Mouse (Mus musculus) T-helper 17 cell (primary cell): Measurements from ENCODE around the gene Nr4a3.

Experiments used
- in situ Hi-C, 2 experiments: fragments of 300-600 bp; cut with MboI, MseI; formaldehyde crosslinking; loops; 1 replicate in 1 of 2; 2 replicates in 1 of 2; pipeline ENCODE4 v1.15.1; 2025; ENCODE audit warnings: high pct_unique_total_duplicates in 2 of 2

Gene Nr4a3

DNA sequence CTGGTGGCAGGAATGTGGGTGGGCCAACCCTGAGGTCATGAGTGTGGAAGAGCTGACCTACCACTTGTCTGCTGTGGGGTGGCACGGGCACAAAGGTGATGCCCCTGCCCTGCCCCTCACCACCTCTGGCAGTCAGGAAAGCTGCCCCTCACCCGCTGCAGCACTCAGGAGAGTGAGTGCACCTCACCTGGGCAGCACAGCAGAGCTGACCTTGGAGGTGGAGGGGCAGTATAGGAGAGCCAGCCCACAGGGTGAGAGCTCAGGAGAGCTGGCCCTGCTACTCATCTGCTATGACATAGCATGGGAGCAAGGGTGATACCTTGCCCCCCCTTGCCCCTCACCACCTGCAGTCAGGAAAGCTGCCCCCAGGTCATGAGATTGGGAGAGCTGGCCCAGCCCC, 57.0 kb downstream of the Nr4a3 start:
- in situ Hi-C loops = loop anchor here in 1 of 2 experiments (10.0 kb wide), 1 partner anchor 1317 kb away; no protein-coding TSS in a partner anchor

DNA sequence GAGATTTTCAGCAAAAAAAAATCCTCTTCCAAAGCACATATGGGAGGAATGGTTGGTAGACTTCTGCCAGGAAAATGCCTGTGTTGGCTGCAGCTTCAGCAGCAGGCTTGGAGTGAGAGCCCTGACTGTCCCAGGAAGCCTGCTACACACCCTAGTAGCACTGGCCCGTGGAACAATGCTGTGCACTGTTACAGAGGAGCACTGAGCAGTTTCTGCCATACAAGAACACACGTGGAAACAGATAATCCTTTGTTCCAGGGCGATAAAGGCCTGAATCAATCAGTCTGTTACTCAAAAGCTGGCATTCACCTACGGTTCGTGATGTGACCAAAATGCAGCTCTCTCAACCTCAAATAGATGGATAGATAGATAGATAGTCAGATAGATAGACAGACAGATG, 60.4 kb downstream of the Nr4a3 start:
- in situ Hi-C loops = loop anchor here in 1 of 2 experiments (10.0 kb wide), 1 partner anchor 1321 kb away; no protein-coding TSS in a partner anchor

DNA sequence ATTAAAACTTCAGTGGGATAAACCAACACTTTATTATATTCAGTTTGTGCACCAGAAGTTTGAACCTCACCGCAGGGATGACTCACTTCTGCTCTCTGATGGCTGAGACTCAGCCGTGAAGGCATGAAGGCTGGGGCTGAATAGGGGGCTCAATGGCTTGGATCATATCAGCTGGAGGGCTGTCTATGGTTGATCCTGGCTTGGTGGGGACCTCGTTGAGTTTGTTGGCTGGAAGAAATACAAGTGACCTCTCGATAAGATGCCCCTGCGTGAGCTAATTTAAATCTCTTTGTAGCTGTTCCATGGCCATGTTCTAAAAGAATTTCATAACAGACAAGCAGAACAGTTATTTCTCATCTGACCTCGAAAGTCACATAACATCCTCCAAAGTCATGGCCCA, 62.1 kb downstream of the Nr4a3 start:
- in situ Hi-C loops = loop anchor here in 1 of 2 experiments (10.0 kb wide), 1 partner anchor 1322 kb away; no protein-coding TSS in a partner anchor

DNA sequence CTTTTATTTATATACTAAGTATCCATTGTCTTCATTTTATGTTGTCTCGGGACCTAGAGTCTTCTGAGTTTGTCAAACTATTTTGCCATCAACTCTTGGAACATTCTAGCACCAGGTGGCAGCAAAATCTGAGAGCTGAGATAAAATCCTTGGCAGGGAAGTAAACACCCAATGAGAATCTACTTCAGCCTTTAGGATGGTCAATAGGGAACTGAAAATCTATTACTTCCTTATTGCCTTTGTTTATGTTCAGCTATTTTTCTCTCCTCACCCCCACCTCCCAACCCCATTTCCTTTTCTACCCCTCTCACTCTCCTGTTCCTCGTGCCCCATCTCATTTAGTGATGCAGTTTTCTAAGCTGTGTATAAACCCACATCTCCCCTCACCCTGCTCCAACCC, 63.6 kb downstream of the Nr4a3 start:
- in situ Hi-C loops = loop anchor here in 1 of 2 experiments (10.0 kb wide), 1 partner anchor 1324 kb away; no protein-coding TSS in a partner anchor

DNA sequence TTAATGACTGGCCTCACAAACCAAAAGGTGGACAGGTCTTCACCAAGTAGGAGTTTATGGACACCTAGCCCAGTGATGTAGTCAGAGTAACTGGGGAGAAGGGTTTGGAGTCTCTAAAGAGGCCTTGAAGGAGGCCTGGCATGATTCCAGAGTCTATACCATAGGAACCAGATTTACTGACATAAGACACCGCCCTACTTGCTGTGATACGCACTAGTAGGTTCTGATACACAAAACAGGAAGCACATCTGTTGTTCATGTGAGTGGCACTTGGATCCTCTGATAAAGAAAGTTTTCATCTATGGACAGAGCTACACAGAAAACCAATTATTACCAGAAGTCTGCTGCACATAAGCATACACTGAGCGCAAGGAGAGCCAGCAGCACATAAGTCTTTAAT, 65.4 kb downstream of the Nr4a3 start:
- in situ Hi-C loops = no loop called here

DNA sequence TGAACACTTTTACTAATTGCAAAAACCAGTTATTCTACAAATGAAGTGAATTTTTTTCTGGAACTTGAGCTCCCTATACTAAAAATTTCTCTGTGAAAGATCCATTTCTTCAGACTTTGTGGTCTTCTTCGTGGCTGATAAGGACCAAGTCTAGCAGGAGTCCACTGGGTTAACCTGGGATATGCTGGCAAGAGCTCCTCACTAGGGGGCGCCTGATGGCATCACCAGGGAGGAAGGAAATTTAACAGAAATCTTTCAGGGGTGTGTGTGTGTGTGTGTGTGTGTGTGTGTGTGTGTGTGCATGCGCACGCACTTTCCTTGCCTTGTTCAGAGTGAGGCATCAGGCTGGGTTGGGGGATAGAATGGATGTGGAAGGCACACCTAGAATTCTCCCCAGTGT, 71.2 kb downstream of the Nr4a3 start:
- in situ Hi-C loops = loop anchor here in 1 of 2 experiments (5.0 kb wide), 1 partner anchor 291 kb away; no protein-coding TSS in a partner anchor

DNA sequence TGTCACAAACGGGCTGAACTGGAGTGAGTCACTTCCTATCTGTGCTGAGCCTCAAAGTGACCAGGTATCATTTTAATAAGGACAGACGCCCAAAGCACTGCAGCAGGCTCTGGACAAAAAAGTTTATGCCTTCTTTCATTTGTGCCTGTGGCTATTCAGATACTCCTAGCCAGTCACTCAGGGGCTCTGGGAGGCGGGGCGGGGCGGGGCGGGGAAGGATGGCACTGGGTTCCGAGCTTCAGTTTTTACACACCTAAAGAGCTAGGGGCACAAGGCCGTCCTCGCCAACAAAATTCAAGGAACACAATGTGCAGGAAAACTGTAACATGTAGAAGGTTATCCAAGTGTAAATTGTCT, 79.4 kb downstream of the Nr4a3 start:
- in situ Hi-C loops = no loop called here

DNA sequence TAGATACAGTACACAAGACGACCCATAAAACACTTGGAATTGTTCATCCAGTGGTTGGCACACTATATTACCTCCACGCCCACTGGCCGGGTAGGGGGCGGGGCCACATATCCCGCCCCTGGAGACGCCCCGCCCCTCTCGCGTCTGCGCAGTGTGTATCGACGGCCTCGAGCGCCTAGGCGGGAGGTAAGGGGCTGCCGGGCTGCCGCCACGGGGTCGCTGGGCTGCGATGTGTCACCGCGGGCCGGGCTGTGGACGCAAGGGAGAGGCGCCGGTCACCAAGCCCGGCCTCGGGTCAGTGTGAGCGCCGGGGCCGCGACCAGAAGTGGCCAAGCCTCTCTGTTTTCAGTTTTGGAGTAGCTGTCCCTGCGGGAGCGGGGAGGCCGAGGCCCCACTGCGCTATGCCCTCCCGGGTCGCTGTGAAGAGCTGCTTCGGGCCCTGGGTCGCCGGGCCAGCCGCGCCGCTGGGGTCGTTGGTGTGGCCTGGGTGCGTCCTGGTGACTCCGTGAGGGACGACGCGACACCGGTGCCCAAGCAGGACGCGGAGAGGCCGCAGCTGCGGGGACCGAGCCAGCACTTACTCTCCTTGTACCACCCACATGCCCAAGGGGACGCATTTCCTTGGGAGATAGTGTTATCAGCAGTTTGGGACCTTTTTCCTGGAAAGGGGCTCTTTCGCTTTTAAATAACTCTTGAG, 80.0 kb downstream of the Nr4a3 start, which contains the start of gene Stx17:
Gene Stx17, plus strand, starts transcription at position 143 of the 697 bp plus-strand sequence.
- in situ Hi-C loops = no loop called here

DNA sequence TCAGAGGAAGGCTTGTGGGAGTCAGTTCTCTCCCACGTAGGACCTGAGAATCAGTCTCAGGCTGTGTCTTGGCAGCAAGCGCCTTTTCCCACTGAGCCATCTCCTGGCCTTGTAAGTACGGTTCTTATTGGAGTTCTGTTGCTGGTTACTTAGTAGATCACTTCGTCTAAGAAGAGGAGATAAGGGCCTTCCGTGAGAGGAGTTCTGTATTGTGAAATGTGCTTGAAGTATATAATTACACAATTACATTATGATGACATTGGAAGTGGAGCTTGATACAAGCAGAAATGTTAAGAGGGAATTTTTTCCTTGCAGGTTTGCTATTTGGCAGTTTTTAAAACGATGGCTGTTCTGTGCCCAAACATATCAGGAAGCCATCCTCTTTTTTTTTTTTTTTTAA, 85.4 kb downstream of the Nr4a3 start:
- in situ Hi-C loops = no loop called here

DNA sequence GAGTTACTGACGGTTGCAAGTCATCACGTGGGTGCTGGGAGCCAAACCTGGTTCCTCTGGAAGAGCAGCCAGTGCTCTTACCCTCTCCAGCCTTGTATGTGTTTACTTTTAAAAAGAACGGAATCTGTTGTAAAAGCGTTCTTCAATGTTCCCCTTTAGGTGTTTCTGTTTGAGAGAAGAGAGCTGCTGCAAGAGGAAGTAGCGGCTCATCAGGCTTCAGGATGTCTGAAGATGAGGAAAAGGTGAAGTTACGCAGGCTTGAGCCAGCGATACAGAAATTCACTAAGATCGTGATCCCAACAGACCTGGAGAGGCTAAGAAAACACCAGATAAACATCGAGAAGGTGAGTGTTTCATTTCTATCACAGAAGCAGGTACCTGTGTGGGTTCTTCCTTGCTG, 86.7 kb downstream of the Nr4a3 start:
- in situ Hi-C loops = no loop called here

DNA sequence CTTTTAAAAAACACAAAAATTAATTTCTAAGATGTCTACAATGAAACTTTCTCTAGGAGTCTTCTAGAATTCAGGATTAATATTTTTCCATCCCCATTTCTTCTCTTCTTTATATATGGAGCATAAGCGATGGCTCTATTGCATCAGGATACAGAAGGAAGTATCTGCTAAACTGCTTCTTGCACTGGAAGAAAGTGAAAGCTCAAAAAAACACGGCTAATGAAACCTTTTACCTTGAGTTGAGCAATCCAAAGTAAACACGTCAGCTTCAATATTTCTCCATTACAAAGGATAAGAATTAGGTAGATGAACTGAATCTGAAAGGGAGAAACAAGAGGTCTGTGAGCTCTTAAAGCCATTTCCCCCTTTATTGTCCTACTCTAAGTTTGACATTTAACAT, 87.8 kb downstream of the Nr4a3 start:
- in situ Hi-C loops = no loop called here
